Mouse (Mus musculus) cerebellum, adult (tissue): ENCODE measurements around the gene Tmtc4.

ENCODE experiments used
- ATAC-seq: cut with Nextera tagmentation; 2 replicates; pipeline ENCODE4 v1.9.2; 2017; ENCODE audit warnings: mild to moderate bottlenecking, moderate library complexity, mixed read lengths; ENCODE audit not compliant: insufficient number of reproducible peaks, low FRiP score, low TSS enrichment

Tmtc4 gene

GRCm38 (mm10) chr14:122983226-122984215 lies at the start of gene Tmtc4:
Gene Tmtc4, minus strand, starts transcription at chr14:122984035.
- peak; percentile 96 for ATAC-seq

DNA sequence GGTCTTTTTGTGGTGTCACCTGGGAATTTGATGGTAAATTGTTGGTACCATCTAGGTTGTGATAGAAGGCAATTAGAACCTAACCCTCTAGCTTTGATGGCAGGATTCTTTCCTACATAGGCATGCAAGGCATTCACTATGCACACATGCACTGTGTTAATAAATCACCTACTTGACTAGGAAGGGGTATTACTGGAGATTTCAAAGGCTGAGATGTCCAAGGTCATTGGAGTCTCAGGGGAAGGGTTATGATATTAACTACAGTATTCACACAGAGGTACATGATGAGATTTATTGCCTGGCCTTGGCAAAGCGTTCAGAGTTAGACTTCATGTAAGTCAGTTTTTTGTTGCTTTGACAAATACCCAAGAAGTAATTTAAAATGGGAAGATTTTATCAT lies 48.6 kb upstream of the Tmtc4 start:
- ATAC-seq = no peak

DNA sequence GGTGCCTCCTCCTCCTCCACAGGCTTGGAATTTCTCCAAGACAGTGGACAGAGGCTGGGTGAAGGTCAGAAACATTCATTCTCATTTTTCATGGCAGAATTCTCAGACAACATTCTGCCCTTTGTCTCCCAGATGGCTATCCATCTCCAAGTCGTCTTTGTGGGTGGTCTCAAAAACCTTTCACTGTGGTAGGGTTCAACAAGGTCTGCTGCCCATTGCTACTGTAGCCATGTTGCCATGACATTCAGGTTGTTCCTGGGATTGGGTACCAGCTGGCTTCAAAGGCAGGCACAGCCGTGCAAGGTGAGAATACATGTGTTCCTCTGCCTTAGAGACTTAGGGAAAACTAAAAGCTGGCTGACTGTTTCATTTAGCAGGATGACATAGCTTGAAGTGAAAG lies 44.0 kb upstream of the Tmtc4 start:
- ATAC-seq = no peak

DNA sequence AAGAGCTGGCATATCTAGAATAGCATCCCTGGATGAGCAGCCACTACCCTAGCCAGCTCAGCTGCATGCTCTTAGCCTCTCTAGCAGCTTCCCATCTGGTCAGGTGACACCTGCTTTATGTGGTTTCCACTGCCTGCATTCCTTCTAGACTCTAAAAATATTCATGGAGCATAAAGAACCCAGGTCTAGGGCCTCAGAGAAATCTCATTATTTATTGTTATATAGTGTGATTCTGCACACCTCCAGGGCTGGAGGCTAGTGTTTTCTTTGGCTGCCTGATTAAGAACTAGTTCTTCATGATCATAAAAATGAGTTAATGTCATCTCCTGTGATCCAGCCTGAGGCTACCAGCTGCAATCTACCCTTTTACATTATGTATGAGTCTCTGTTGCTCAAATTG lies 39.1 kb upstream of the Tmtc4 start:
- no peak for ATAC-seq

GRCm38 (mm10) chr14:123016310-123016709 lies 32.5 kb upstream of the Tmtc4 start:
- no peak for ATAC-seq

- no peak for ATAC-seq
These were observed 31.9 kb upstream of the Tmtc4 start for GRCm38 (mm10) chr14:123015687-123016086.

GRCm38 (mm10) chr14:123009108-123010018 lies 25.5 kb upstream of the Tmtc4 start:
- no peak for ATAC-seq

DNA sequence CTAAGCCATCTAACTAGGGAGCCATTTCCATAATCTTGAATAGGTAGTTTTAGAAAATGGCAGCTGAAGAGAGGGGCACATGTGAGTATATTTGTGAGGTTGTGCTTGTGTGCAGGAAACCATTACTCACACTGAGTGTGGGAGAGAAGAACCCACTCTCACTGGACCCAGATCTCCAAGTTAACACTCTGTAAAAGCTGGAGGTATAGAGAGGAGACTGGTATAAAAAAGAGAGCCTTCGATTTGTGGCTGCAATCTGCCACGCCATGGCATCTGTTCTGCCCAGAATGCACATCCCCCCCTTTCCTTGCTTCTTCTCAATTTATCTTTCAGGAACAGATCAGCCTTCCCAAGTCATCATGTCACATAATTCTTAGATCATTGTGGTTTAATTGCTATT lies 24.8 kb upstream of the Tmtc4 start:
- ATAC-seq = no peak

- no peak for ATAC-seq
These were observed 19.9 kb upstream of the Tmtc4 start for GRCm38 (mm10) chr14:123003715-123004114.

DNA sequence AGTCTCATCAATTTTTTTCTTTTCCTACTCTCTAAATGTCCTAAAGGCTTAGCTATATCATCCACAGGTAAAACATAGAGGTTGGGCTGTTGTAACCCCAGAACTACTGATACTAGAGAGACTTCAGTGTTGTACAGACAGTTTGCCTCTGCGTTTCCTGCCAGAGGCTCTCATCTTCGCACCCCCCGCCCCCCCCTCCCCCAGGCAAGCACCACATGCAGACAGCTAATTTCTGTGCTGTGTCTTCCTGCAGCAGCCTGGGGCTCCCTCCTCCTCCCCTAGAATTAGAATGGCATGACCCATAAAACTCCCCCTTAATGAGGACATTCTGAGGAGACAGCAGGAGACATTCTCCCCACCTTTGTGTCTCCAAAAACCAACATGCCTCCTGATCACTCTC lies 17.6 kb upstream of the Tmtc4 start:
- ATAC-seq = no peak

DNA sequence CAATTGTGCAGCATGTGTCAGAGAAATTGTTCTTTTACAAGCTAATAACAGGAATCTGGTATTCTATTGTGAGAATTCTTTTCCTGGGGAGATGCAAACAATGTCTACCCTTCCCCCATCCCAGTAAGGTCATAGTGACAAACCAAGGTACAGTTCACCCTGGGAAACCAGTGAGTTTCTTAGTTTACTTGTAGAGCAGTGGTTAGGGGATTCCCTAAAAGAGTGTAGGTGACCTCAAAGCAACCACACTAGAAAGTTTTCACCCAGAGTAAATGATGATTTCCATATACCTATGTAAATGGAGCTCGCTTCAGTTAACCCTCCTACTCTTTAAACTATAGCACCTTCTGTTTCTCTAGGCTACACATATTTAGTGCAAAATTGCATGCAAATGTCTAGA lies 13.6 kb upstream of the Tmtc4 start:
- ATAC-seq = no peak

- no peak for ATAC-seq
These were observed 10.1 kb upstream of the Tmtc4 start for GRCm38 (mm10) chr14:122993935-122994334.

- no peak for ATAC-seq
These were observed 9.1 kb upstream of the Tmtc4 start for GRCm38 (mm10) chr14:122992937-122993336.

GRCm38 (mm10) chr14:122990521-122991052 lies 6.8 kb upstream of the Tmtc4 start:
- ATAC-seq = no peak

DNA sequence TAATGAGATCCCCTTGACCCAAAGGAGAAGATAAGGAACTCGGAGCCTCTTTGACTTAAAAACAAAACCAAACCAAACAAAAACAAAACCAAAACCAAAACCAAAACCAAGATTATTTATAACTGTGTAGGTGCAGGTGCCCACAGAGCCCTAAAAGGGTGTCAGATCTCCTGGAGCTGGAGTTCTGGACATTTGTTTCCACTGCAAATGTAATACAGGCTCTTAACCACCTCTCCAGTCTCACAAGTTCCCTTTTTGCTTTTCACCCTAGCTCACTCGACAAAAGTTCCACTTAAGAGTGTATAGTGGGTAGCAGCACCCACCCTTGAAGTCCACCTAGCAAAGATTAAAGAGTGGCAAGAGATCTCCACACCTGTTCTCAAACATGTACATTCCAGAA lies 2.6 kb upstream of the Tmtc4 start:
- no peak for ATAC-seq

DNA sequence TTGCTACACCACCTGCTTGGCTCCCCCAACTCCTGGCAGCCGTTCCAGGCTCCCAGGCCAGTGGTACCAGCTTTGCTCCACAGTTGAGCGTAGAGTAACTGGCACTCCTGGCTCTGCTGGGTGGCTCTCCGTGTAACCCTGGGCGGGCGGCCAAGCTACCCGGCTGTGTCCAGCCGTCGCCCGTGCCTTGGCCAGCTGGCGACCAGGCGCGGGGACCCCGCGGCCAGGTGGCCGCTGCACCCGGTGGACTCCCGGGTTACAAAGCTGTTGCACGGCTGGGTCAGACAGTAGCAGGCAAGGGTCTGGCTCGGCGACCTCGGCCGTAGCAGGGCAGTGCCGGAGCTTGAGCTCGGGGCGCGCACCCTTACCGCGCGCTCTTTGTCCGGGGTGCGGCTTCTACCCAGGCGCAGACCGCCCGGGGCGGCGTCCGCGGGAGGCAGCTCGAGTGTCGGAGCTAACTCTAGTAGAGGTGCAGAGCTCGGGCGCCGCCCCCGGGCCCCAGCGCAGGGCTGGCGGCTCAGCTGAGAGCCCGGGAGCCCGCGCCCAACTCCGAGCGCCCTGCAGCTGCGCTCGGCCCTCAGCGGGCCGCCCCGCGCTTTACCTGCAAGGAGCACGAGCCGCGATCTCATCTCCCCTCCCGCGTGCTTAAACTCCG lies 1.1 kb downstream of the Tmtc4 start:
- peak; percentile 62; the same call in 1 of the 2 replicates for ATAC-seq

DNA sequence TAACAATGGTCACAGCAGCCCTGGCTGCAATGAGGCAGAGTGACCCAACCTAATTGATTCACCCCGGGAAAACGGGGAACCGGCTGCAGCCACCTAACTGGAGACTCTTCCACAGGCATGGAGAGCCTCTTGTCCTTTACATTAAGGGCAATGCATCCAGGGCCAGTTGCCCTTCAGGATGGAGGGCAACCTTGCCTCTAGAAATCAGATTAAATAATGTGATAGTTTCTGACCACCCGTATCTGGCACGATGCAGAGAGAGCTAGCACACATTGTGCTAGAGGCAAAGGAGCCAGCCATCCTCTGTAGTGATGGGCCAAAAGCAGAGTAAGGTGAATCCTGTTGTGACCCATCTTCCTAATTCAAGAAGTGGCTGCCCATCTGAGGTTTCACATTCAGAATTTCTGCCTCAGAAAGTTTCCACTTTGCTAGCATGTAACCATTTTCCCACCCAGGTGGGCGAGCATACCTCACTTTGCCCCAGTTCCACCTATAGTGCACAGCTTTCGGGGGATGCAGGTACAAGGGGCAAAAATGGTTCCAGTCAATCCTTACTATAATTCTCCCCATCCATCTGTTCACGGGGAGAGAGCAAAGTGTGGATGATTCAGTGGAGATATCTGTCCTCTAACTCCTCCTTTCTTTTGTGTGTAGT lies 1.9 kb downstream of the Tmtc4 start:
- no peak for ATAC-seq

DNA sequence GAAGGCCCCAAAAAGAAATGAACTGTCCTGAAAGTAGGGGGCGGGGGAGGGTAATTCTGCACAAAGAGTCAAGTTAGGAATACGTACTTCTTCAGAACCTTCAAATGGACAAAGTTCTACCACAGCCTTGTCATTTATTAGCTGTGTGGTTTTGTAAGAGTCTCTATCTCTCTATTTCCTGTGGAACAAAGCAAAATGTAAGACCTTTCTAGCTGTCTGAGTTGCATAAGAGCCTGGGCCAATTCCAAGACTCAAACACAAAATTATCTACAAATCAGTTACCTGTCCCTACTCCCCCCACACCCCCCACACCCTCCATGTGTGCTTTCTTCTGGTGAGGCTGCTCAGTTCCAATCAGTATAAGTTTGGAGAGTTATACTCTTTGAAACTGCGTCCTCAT lies 5.0 kb downstream of the Tmtc4 start:
- ATAC-seq = no peak

DNA sequence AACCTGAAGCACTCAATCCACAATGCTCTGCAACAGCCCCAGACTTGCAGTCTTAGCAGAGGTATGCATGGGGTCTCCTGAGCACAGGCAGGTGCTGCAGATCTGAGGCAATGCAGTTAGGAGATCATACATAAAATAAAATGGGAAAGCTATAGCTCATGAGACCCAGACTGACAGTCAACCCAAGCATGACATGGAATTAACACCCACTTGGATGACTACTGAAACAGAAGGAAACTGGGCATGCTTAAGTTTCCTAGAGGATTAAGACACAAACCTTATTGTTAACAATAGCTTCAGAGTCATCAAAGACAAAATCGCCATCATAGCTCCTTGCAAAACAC lies 6.1 kb downstream of the Tmtc4 start:
- ATAC-seq = no peak
